Mouse (Mus musculus): ENCODE measurements around the gene Gm12695. TPM values are rescaled to one million over a fixed set of nuclear protein-coding genes. Genes with fewer than 3 reads are reported as not detected.

The Gm12695 gene
- polyA plus RNA-seq, 1 experiment from 2014 or later = not detected

- H3K27me3 ChIP-seq (ENCODE audit: control insufficient read depth, insufficient read depth, low read depth, low read length) = no peaks in the 10 kb centered on the region
- no peaks in the 10 kb centered on the region for H3K9me3 ChIP-seq (replicated peaks; ENCODE audit: control insufficient read depth, low read length)
- H3K27ac ChIP-seq (ENCODE audit: low read length) = no peak overlapping the region
- no peaks in the 10 kb centered on the region for H3K36me3 ChIP-seq (ENCODE audit: control insufficient read depth, insufficient read depth)
- H3K4me2 ChIP-seq (ENCODE audit: low read depth, low read length) = no peak overlapping the region
- WGBS (ENCODE audit: insufficient replicate concordance) = 45% methylated on average over 4 of the region's 4 CpGs
- H3K4me1 ChIP-seq (ENCODE audit: control insufficient read depth, low read depth, low read length) = no peaks in the 10 kb centered on the region
- no peak for ATAC-seq (ENCODE audit: low read depth)
- H3K4me3 ChIP-seq (ENCODE audit: low read depth, low read length) = no peak overlapping the region
- H3K9ac ChIP-seq (ENCODE audit: low read depth, low read length) = no peak overlapping the region
Observed at GRCm38 (mm10) chr4:96718977-96719966, 65.7 kb downstream of the Gm12695 start.

GRCm38 (mm10) chr4:96718503-96718902, 66.5 kb downstream of the Gm12695 start:
- Histone ChIP-seq H3K9me3 (replicated peaks; ENCODE audit: control insufficient read depth, low read length) (no peaks in the 10 kb centered on the region), H3K36me3 (ENCODE audit: control insufficient read depth, insufficient read depth) (no peaks in the 10 kb centered on the region), H3K4me2 (ENCODE audit: low read depth, low read length) (no peak overlapping the region), H3K27me3 (ENCODE audit: control insufficient read depth, insufficient read depth, low read depth, low read length) (no peaks in the 10 kb centered on the region), H3K27ac (ENCODE audit: low read length) (no peak overlapping the region), H3K4me3 (ENCODE audit: low read depth, low read length) (no peak overlapping the region), H3K9ac (ENCODE audit: low read depth, low read length) (no peak overlapping the region), H3K4me1 (ENCODE audit: control insufficient read depth, low read depth, low read length) (no peaks in the 10 kb centered on the region)
- no peak for ATAC-seq (ENCODE audit: low read depth)

- Histone ChIP-seq H3K36me3 (ENCODE audit: control insufficient read depth, insufficient read depth) (no peaks in the 10 kb centered on the region), H3K27ac (ENCODE audit: low read length) (no peak overlapping the region), H3K4me2 (ENCODE audit: low read depth, low read length) (no peak overlapping the region), H3K4me3 (ENCODE audit: low read depth, low read length) (no peak overlapping the region), H3K27me3 (ENCODE audit: control insufficient read depth, insufficient read depth, low read depth, low read length) (no peaks in the 10 kb centered on the region), H3K4me1 (ENCODE audit: control insufficient read depth, low read depth, low read length) (no peaks in the 10 kb centered on the region), H3K9ac (ENCODE audit: low read depth, low read length) (no peak overlapping the region), H3K9me3 (replicated peaks; ENCODE audit: control insufficient read depth, low read length) (no peaks in the 10 kb centered on the region)
- 36% methylated on average over 2 of the region's 2 CpGs for WGBS (ENCODE audit: insufficient replicate concordance)
- no peak for ATAC-seq (ENCODE audit: low read depth)
Observed at GRCm38 (mm10) chr4:96705281-96705951, 79.6 kb downstream of the Gm12695 start.

DNA sequence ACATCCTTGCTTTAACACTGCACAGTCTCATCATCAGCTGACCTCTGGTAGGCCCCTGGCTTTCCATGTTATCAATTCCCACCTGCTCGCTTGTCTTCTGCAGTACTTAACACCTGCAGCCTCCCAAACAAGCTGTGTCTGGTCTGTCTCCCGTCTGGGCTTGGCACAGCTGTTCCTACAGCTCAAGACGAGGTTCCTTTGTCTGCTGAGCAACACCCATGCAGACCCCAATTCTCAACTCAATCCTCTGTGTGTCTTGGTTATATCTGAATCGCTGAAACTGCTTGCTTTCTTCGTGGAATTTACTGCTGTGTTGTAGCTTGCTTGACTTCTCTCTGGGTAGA, 86.8 kb downstream of the Gm12695 start:
- no peak for ATAC-seq (ENCODE audit: low read depth)
- Histone ChIP-seq H3K36me3 (ENCODE audit: control insufficient read depth, insufficient read depth) (no peaks in the 10 kb centered on the region), H3K27ac (ENCODE audit: low read length) (no peak overlapping the region), H3K4me1 (ENCODE audit: control insufficient read depth, low read depth, low read length) (no peaks in the 10 kb centered on the region), H3K4me3 (ENCODE audit: low read depth, low read length) (no peak overlapping the region), H3K9me3 (replicated peaks; ENCODE audit: control insufficient read depth, low read length) (no peaks in the 10 kb centered on the region), H3K9ac (ENCODE audit: low read depth, low read length) (no peak overlapping the region), H3K27me3 (ENCODE audit: control insufficient read depth, insufficient read depth, low read depth, low read length) (no peaks in the 10 kb centered on the region), H3K4me2 (ENCODE audit: low read depth, low read length) (no peak overlapping the region)
- WGBS (ENCODE audit: insufficient replicate concordance) = 60% methylated on average over 5 of the region's 5 CpGs

GRCm38 (mm10) chr4:96697511-96698217, 87.3 kb downstream of the Gm12695 start:
- H3K36me3 ChIP-seq (ENCODE audit: control insufficient read depth, insufficient read depth) = no peaks in the 10 kb centered on the region
- H3K4me3 ChIP-seq (ENCODE audit: low read depth, low read length) = no peak overlapping the region
- no peak for ATAC-seq (ENCODE audit: low read depth)
- 64% methylated on average over 15 of the region's 15 CpGs for WGBS (ENCODE audit: insufficient replicate concordance)
- H3K4me1 ChIP-seq (ENCODE audit: control insufficient read depth, low read depth, low read length) = no peaks in the 10 kb centered on the region
- no peak overlapping the region for H3K9ac ChIP-seq (ENCODE audit: low read depth, low read length)
- no peak overlapping the region for H3K27ac ChIP-seq (ENCODE audit: low read length)
- H3K27me3 ChIP-seq (ENCODE audit: control insufficient read depth, insufficient read depth, low read depth, low read length) = no peaks in the 10 kb centered on the region
- no peaks in the 10 kb centered on the region for H3K9me3 ChIP-seq (replicated peaks; ENCODE audit: control insufficient read depth, low read length)
- H3K4me2 ChIP-seq (ENCODE audit: low read depth, low read length) = no peak overlapping the region

- Histone ChIP-seq H3K9ac (ENCODE audit: low read depth, low read length) (no peak overlapping the region), H3K4me3 (ENCODE audit: low read depth, low read length) (no peak overlapping the region), H3K27ac (ENCODE audit: low read length) (no peak overlapping the region), H3K36me3 (ENCODE audit: control insufficient read depth, insufficient read depth) (no peaks in the 10 kb centered on the region), H3K4me2 (ENCODE audit: low read depth, low read length) (no peak overlapping the region), H3K9me3 (replicated peaks; ENCODE audit: control insufficient read depth, low read length) (no peaks in the 10 kb centered on the region), H3K4me1 (ENCODE audit: control insufficient read depth, low read depth, low read length) (no peaks in the 10 kb centered on the region), H3K27me3 (ENCODE audit: control insufficient read depth, insufficient read depth, low read depth, low read length) (no peaks in the 10 kb centered on the region)
- ATAC-seq (ENCODE audit: low read depth) = no peak
- WGBS (ENCODE audit: insufficient replicate concordance) = 13% methylated on average over 13 of the region's 13 CpGs
Observed at GRCm38 (mm10) chr4:96696614-96697360, 88.2 kb downstream of the Gm12695 start.

DNA sequence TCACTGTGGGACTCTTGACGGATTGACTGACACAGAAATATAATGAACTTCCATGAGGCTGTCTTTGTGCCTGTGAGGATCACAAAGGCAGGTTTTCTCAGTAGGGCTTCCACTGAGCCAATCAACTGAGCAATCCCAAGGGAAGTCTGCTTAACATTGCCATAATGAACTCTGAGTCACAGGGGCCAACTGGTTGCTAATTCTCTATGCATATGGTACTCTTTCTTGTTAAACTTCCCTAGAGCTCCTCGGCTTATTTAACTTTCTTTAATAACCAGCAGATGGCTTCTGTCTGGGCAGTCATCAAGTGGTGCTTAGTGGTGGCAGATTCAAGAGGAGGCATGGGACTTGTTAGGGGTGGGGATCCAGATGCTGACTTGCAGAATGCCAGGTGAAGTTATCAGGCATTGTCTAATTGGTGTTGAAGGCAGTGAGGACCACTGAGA, 97.6 kb downstream of the Gm12695 start:
- ATAC-seq (ENCODE audit: low read depth) = no peak

DNA sequence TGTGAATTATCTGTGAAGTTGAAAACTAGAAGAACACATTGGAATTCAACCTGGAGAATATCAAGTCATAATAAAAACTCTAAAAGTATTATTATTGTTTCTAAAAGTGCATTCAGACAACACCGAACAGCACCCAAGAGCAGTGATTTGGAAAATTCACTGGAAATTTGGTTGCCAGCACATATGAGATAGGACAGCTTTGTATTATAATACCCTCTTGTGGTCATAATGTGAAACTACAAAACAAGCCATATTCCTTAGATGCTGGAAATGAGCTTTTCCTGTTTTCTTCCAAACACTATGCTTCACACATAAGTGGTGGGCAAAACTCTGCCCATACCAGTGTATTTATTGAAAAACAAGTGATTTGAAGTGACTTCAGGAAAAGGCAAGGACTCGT, 101.5 kb downstream of the Gm12695 start:
- Histone ChIP-seq H3K4me2 (ENCODE audit: low read depth, low read length) (no peak overlapping the region), H3K36me3 (ENCODE audit: control insufficient read depth, insufficient read depth) (no peaks in the 10 kb centered on the region), H3K9me3 (replicated peaks; ENCODE audit: control insufficient read depth, low read length) (no peaks in the 10 kb centered on the region), H3K27ac (ENCODE audit: low read length) (no peak overlapping the region), H3K4me3 (ENCODE audit: low read depth, low read length) (no peak overlapping the region), H3K9ac (ENCODE audit: low read depth, low read length) (no peak overlapping the region), H3K27me3 (ENCODE audit: control insufficient read depth, insufficient read depth, low read depth, low read length) (no peaks in the 10 kb centered on the region), H3K4me1 (ENCODE audit: control insufficient read depth, low read depth, low read length) (no peaks in the 10 kb centered on the region)
- ATAC-seq (ENCODE audit: low read depth) = no peak
- 34% methylated on average over 2 of the region's 2 CpGs for WGBS (ENCODE audit: insufficient replicate concordance)

More for the DNA sequence above, 97.6 kb downstream of the Gm12695 start:
- 56% methylated on average over 2 of the region's 2 CpGs for WGBS (ENCODE audit: insufficient replicate concordance)
- Histone ChIP-seq H3K27me3 (ENCODE audit: control insufficient read depth, insufficient read depth, low read depth, low read length) (no peaks in the 10 kb centered on the region), H3K36me3 (ENCODE audit: control insufficient read depth, insufficient read depth) (no peaks in the 10 kb centered on the region), H3K27ac (ENCODE audit: low read length) (no peak overlapping the region), H3K4me1 (ENCODE audit: control insufficient read depth, low read depth, low read length) (no peaks in the 10 kb centered on the region), H3K4me3 (ENCODE audit: low read depth, low read length) (no peak overlapping the region), H3K9ac (ENCODE audit: low read depth, low read length) (no peak overlapping the region), H3K9me3 (replicated peaks; ENCODE audit: control insufficient read depth, low read length) (no peaks in the 10 kb centered on the region), H3K4me2 (ENCODE audit: low read depth, low read length) (no peak overlapping the region)

Measured in liver, embryonic 16.5 days (tissue).